Mouse (Mus musculus) MEL (cell line): ENCODE measurements around the gene Isg20l2. TPM values are rescaled to one million over a fixed set of nuclear protein-coding genes. Genes with fewer than 3 reads are reported as not detected.

Experiments used
- DNase-seq: peaks from one replicate; pipeline ENCODE4 v3.0.0; 2011; ENCODE audit warnings: low read depth, low spot score
- H3K27ac ChIP-seq: 2 replicates; pipeline ENCODE4 v1.5.1; 2012; ENCODE audit warnings: low read depth, mild to moderate bottlenecking, control low read depth, low read length, moderate library complexity; ENCODE audit not compliant: control insufficient read depth
- H3K27me3 ChIP-seq, 2 experiments: fragments of 150-350 bp in 1 of 2; sonication (generic) in 1 of 2; 2 replicates each; pipeline ENCODE4 v1.6.1; 2012; ENCODE audit warnings: low read length in 2 of 2, mild to moderate bottlenecking in 2 of 2, improper control_type of control experiment in 1 of 2, moderate library complexity in 1 of 2; ENCODE audit not compliant: insufficient read depth in 2 of 2, control insufficient read depth in 1 of 2
- H3K36me3 ChIP-seq, 2 experiments: 2 replicates each; pipeline ENCODE4 v1.6.1; 2012 to 2014; ENCODE audit warnings: low read length in 2 of 2, improper control_type of control experiment in 1 of 2, inconsistent platforms in 1 of 2, mild to moderate bottlenecking in 1 of 2; ENCODE audit not compliant: insufficient read depth in 2 of 2, control insufficient read depth in 1 of 2
- H3K4me1 ChIP-seq, 2 experiments: fragments of 150-350 bp in 1 of 2; sonication (generic) in 1 of 2; 2 replicates each; pipeline ENCODE4 v1.6.1; 2012; ENCODE audit warnings: low read length in 2 of 2, improper control_type of control experiment in 1 of 2, mild to moderate bottlenecking in 1 of 2; ENCODE audit not compliant: insufficient read depth in 2 of 2, control insufficient read depth in 1 of 2
- H3K4me3 ChIP-seq, 2 experiments: fragments of 150-350 bp in 1 of 2; sonication (generic) in 1 of 2; 2 replicates each; pipeline ENCODE4 v1.5.1; 2012; ENCODE audit warnings: low read depth in 2 of 2, low read length in 2 of 2, mild to moderate bottlenecking in 2 of 2, moderate library complexity in 2 of 2, control low read depth in 1 of 2, improper control_type of control experiment in 1 of 2; ENCODE audit not compliant: control insufficient read depth in 1 of 2, insufficient read depth in 1 of 2
- H3K79me2 ChIP-seq: 2 replicates; pipeline ENCODE4 v1.6.1; 2012; ENCODE audit warnings: mild to moderate bottlenecking, low read length, moderate library complexity; ENCODE audit not compliant: control insufficient read depth, poor library complexity, insufficient read depth
- H3K9ac ChIP-seq: 2 replicates; pipeline ENCODE4 v1.6.1; 2012; ENCODE audit warnings: low read depth, mild to moderate bottlenecking, control low read depth, low read length, moderate library complexity; ENCODE audit not compliant: control insufficient read depth, poor library complexity, severe bottlenecking
- H3K9me3 ChIP-seq: fragments of 150-350 bp; sonication (generic); replicated peaks from 2 replicates; pipeline ENCODE4 v1.6.1; 2012; ENCODE audit warnings: mild to moderate bottlenecking, low read length, improper control_type of control experiment, moderate library complexity; ENCODE audit not compliant: insufficient read depth
- CHD1 ChIP-seq: IDR thresholded peaks from 2 replicates; pipeline ENCODE4 v1.6.1; 2012; ENCODE audit warnings: low read depth, mild to moderate bottlenecking, inconsistent platforms, low read length, improper control_type of control experiment
- E2F4 ChIP-seq: IDR thresholded peaks from 2 replicates; pipeline ENCODE4 v1.6.1; 2011; ENCODE audit warnings: low read depth, low read length, improper control_type of control experiment, borderline replicate concordance
- ELF1 ChIP-seq: IDR thresholded peaks from 2 replicates; pipeline ENCODE4 v1.6.1; 2014; ENCODE audit warnings: low read depth, mild to moderate bottlenecking, inconsistent platforms, low read length, improper control_type of control experiment, moderate library complexity
- GATA1 ChIP-seq: IDR thresholded peaks from 2 replicates; pipeline ENCODE4 v1.6.1; 2011; ENCODE audit warnings: low read depth, low read length, improper control_type of control experiment
- MAFK ChIP-seq: IDR thresholded peaks from 2 replicates; pipeline ENCODE4 v1.6.1; 2011; ENCODE audit warnings: low read depth, mild to moderate bottlenecking, low read length, improper control_type of control experiment, borderline replicate concordance
- MAX ChIP-seq: IDR thresholded peaks from 2 replicates; pipeline ENCODE4 v1.6.1; 2011; ENCODE audit warnings: low read length, improper control_type of control experiment
- MYB ChIP-seq: IDR thresholded peaks from 2 replicates; pipeline ENCODE4 v1.6.1; 2011; ENCODE audit warnings: mild to moderate bottlenecking, low read depth, low read length, improper control_type of control experiment
- NELFE ChIP-seq: IDR thresholded peaks from 2 replicates; pipeline ENCODE4 v1.6.1; 2011; ENCODE audit warnings: low read depth, low read length, improper control_type of control experiment
- NRF1 ChIP-seq: IDR thresholded peaks from 2 replicates; pipeline ENCODE4 v1.6.1; 2014; ENCODE audit warnings: low read depth, mild to moderate bottlenecking, inconsistent platforms, low read length, improper control_type of control experiment, moderate library complexity; ENCODE audit not compliant: poor library complexity, insufficient read depth, severe bottlenecking
- POLR2A ChIP-seq, 2 experiments: IDR thresholded peaks; 2 replicates each; pipeline ENCODE4 v1.6.1; 2011 to 2012; ENCODE audit warnings: low read length in 2 of 2, mild to moderate bottlenecking in 2 of 2, control low read depth in 1 of 2, improper control_type of control experiment in 1 of 2, low read depth in 1 of 2, moderate library complexity in 1 of 2; ENCODE audit not compliant: control insufficient read depth in 1 of 2, insufficient read depth in 1 of 2, poor library complexity in 1 of 2
- POLR2AphosphoS5 ChIP-seq: IDR thresholded peaks from 2 replicates; pipeline ENCODE4 v1.6.1; 2012; ENCODE audit warnings: low read depth, borderline replicate concordance, mild to moderate bottlenecking, inconsistent platforms, low read length, moderate library complexity, mixed read lengths
- TBP ChIP-seq: IDR thresholded peaks from 2 replicates; pipeline ENCODE4 v1.8.0; 2011; ENCODE audit warnings: low read depth, low read length, improper control_type of control experiment
- USF1 ChIP-seq: IDR thresholded peaks from 2 replicates; pipeline ENCODE4 v1.6.1; 2014; ENCODE audit warnings: low read depth, mild to moderate bottlenecking, inconsistent platforms, low read length, improper control_type of control experiment, moderate library complexity
- ZMIZ1 ChIP-seq: IDR thresholded peaks from 2 replicates; pipeline ENCODE4 v1.6.1; 2012; ENCODE audit warnings: low read depth, mild to moderate bottlenecking, inconsistent platforms, low read length, improper control_type of control experiment, moderate library complexity
- polyA plus RNA-seq, 2 experiments: library from polyadenylated mRNA; stranded (reverse) in 1 of 2; unstranded in 1 of 2; fragments of >175 nt in 1 of 2; fragments of >200 nt in 1 of 2; gene quantifications; 2 replicates each; pipeline versions ENCODE4 v1.2.1 to v1.2.4; 2012; ENCODE audit warnings: low replicate concordance in 2 of 2, low read depth in 1 of 2; ENCODE audit not compliant: insufficient read length in 2 of 2, insufficient read depth in 1 of 2, missing spikeins in 1 of 2
- total RNA-seq: library from RNA; depleted of rRNA; stranded (reverse); fragments of 300-350 nt; gene quantifications from 2 replicates; pipeline ENCODE4 v1.2.3, GENCODE M21; 2012

Isg20l2 gene
- total and polyA plus RNA-seq, 3 experiments = 45.0 to 71.8 TPM; not detected in 1

DNA sequence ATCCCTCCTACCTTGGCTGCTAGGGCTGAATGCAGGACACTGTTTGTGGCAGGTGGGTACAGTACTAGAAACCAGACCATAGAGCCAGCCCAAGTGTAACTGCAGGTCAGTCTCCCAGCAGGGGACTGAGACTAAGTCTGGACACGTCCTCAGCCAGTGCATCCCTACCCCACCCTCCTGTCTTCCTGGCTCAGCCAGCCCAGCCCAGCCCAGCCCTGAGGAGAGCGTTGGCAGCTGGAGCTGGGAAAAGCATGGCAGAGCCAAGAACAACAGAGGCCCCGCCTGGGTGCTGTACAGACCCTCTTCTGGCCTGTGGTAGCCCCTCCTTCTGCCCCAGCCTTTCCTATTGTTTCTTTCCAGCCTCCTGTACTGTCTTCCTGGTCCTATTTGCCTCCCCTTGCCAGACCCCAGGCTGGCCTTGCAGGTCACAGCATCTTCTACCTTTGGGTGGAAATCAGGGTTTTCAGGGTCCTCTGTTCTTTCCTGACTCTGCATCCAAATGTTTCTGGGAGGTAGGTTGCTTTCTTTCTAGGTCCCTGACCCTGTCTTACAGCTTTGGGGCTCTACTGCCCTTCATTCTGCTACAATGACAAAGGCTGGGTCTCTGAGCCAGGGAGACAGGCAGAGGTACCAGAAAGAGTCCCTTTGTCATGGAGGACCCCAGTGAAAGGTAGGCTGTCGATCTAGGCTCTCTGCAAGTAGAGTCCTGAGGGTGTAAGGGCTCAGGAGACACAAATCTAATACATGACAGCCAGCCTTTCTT, 14.9 kb downstream of the Isg20l2 start:
- no peaks in the 10 kb centered on the region for H3K27me3 ChIP-seq
- peaks cover 0 to 15% of the 10 kb centered on the region in 2 experiments; a peak in 2 of 4 replicates for H3K36me3 ChIP-seq
- H3K27ac ChIP-seq = no peak overlapping the region
- TF ChIP-seq E2F4 = no peak
- no peak for TF ChIP-seq TBP
- no peak for TF ChIP-seq MYB
- no peak for TF ChIP-seq NELFE
- TF ChIP-seq MAX = no peak
- no peak for TF ChIP-seq USF1
- no peak for TF ChIP-seq POLR2AphosphoS5
- no peak for TF ChIP-seq CHD1
- TF ChIP-seq MAFK = no peak
- no peak for TF ChIP-seq ELF1
- no peak for TF ChIP-seq ZMIZ1
- no peak for TF ChIP-seq NRF1
- no peak for TF ChIP-seq GATA1
- no peak overlapping the region for H3K9ac ChIP-seq
- H3K79me2 ChIP-seq = no peaks in the 10 kb centered on the region
- no peaks in the 10 kb centered on the region for H3K4me1 ChIP-seq
- no peaks in the 10 kb centered on the region for H3K9me3 ChIP-seq
- DNase-seq = no peak
- no peak overlapping the region for H3K4me3 ChIP-seq

GRCm38 (mm10) chr3:87945781-87946540, 15.8 kb downstream of the Isg20l2 start:
- Histone ChIP-seq H3K79me2 (no peaks in the 10 kb centered on the region), H3K4me3 (no peak overlapping the region), H3K9me3 (no peaks in the 10 kb centered on the region), H3K4me1 (no peaks in the 10 kb centered on the region), H3K36me3 (peaks cover 0 to 11% of the 10 kb centered on the region in 2 experiments; a peak in 2 of 4 replicates), H3K27me3 (no peaks in the 10 kb centered on the region), H3K9ac (no peak overlapping the region), H3K27ac (no peak overlapping the region)
- TF ChIP-seq USF1 (no peak), POLR2A (IDR thresholded peaks at IDR 0.05; ENCODE audit: control insufficient read depth in 1 of 2, insufficient read depth in 1 of 2, low read depth in 1 of 2, low read length in 2 of 2, poor library complexity in 1 of 2) (0 out of 4 replicates have a peak, but pooled peaks of 1 of the 2 experiments have one; percentile 7)
- no peak for DNase-seq
